Mouse (Mus musculus) MEL (cell line): Measurements from ENCODE around the gene Hectd4. TPM values are rescaled to one million over a fixed set of nuclear protein-coding genes. Genes with fewer than 3 reads are reported as not detected.

ENCODE experiments used
- DNase-seq: peaks from one replicate; pipeline ENCODE4 v3.0.0; 2011; ENCODE audit warnings: low read depth, low spot score
- H3K27ac ChIP-seq: 2 replicates; pipeline ENCODE4 v1.5.1; 2012; ENCODE audit warnings: low read depth, mild to moderate bottlenecking, control low read depth, low read length, moderate library complexity; ENCODE audit not compliant: control insufficient read depth
- H3K27me3 ChIP-seq, 2 experiments: fragments of 150-350 bp in 1 of 2; sonication (generic) in 1 of 2; 2 replicates each; pipeline ENCODE4 v1.6.1; 2012; ENCODE audit warnings: low read length in 2 of 2, mild to moderate bottlenecking in 2 of 2, improper control_type of control experiment in 1 of 2, moderate library complexity in 1 of 2; ENCODE audit not compliant: insufficient read depth in 2 of 2, control insufficient read depth in 1 of 2
- H3K36me3 ChIP-seq, 2 experiments: 2 replicates each; pipeline ENCODE4 v1.6.1; 2012 to 2014; ENCODE audit warnings: low read length in 2 of 2, improper control_type of control experiment in 1 of 2, inconsistent platforms in 1 of 2, mild to moderate bottlenecking in 1 of 2; ENCODE audit not compliant: insufficient read depth in 2 of 2, control insufficient read depth in 1 of 2
- H3K4me1 ChIP-seq, 2 experiments: fragments of 150-350 bp in 1 of 2; sonication (generic) in 1 of 2; 2 replicates each; pipeline ENCODE4 v1.6.1; 2012; ENCODE audit warnings: low read length in 2 of 2, improper control_type of control experiment in 1 of 2, mild to moderate bottlenecking in 1 of 2; ENCODE audit not compliant: insufficient read depth in 2 of 2, control insufficient read depth in 1 of 2
- H3K4me3 ChIP-seq, 2 experiments: fragments of 150-350 bp in 1 of 2; sonication (generic) in 1 of 2; 2 replicates each; pipeline ENCODE4 v1.5.1; 2012; ENCODE audit warnings: low read depth in 2 of 2, low read length in 2 of 2, mild to moderate bottlenecking in 2 of 2, moderate library complexity in 2 of 2, control low read depth in 1 of 2, improper control_type of control experiment in 1 of 2; ENCODE audit not compliant: control insufficient read depth in 1 of 2, insufficient read depth in 1 of 2
- H3K79me2 ChIP-seq: 2 replicates; pipeline ENCODE4 v1.6.1; 2012; ENCODE audit warnings: mild to moderate bottlenecking, low read length, moderate library complexity; ENCODE audit not compliant: control insufficient read depth, poor library complexity, insufficient read depth
- H3K9ac ChIP-seq: 2 replicates; pipeline ENCODE4 v1.6.1; 2012; ENCODE audit warnings: low read depth, mild to moderate bottlenecking, control low read depth, low read length, moderate library complexity; ENCODE audit not compliant: control insufficient read depth, poor library complexity, severe bottlenecking
- H3K9me3 ChIP-seq: fragments of 150-350 bp; sonication (generic); replicated peaks from 2 replicates; pipeline ENCODE4 v1.6.1; 2012; ENCODE audit warnings: mild to moderate bottlenecking, low read length, improper control_type of control experiment, moderate library complexity; ENCODE audit not compliant: insufficient read depth
- CHD1 ChIP-seq: IDR thresholded peaks from 2 replicates; pipeline ENCODE4 v1.6.1; 2012; ENCODE audit warnings: low read depth, mild to moderate bottlenecking, inconsistent platforms, low read length, improper control_type of control experiment
- CHD2 ChIP-seq: IDR thresholded peaks from 2 replicates; pipeline ENCODE4 v1.6.1; 2011; ENCODE audit warnings: low read length, improper control_type of control experiment
- CTCF ChIP-seq, 3 experiments: IDR thresholded peaks in 2 of 3; conservative IDR thresholded peaks in 1 of 3; 2 replicates each; pipeline ENCODE4 v1.5.1; 2011 to 2012; ENCODE audit warnings: low read length in 3 of 3, low read depth in 2 of 3, mild to moderate bottlenecking in 2 of 3, improper control_type of control experiment in 1 of 3, inconsistent platforms in 1 of 3, mixed read lengths in 1 of 3, moderate library complexity in 1 of 3; ENCODE audit not compliant: control insufficient read depth in 1 of 3, insufficient read depth in 1 of 3, poor library complexity in 1 of 3, severe bottlenecking in 1 of 3
- E2F4 ChIP-seq: IDR thresholded peaks from 2 replicates; pipeline ENCODE4 v1.6.1; 2011; ENCODE audit warnings: low read depth, low read length, improper control_type of control experiment, borderline replicate concordance
- ELF1 ChIP-seq: IDR thresholded peaks from 2 replicates; pipeline ENCODE4 v1.6.1; 2014; ENCODE audit warnings: low read depth, mild to moderate bottlenecking, inconsistent platforms, low read length, improper control_type of control experiment, moderate library complexity
- EP300 ChIP-seq, 2 experiments: IDR thresholded peaks; 2 replicates each; pipeline ENCODE4 v1.6.1; 2011; ENCODE audit warnings: improper control_type of control experiment in 2 of 2, low read length in 2 of 2, low read depth in 1 of 2, mild to moderate bottlenecking in 1 of 2
- ETS1 ChIP-seq: IDR thresholded peaks from 2 replicates; pipeline ENCODE4 v1.6.1; 2012; ENCODE audit warnings: low read depth, mild to moderate bottlenecking, inconsistent platforms, low read length, improper control_type of control experiment, moderate library complexity
- GABPA ChIP-seq: IDR thresholded peaks from 2 replicates; pipeline ENCODE4 v1.6.1; 2012; ENCODE audit warnings: low read depth, mild to moderate bottlenecking, inconsistent platforms, low read length, improper control_type of control experiment, moderate library complexity
- GATA1 ChIP-seq: IDR thresholded peaks from 2 replicates; pipeline ENCODE4 v1.6.1; 2011; ENCODE audit warnings: low read depth, low read length, improper control_type of control experiment
- HCFC1 ChIP-seq: IDR thresholded peaks from 2 replicates; pipeline ENCODE4 v1.6.1; 2012; ENCODE audit warnings: low read depth, mild to moderate bottlenecking, inconsistent platforms, low read length, improper control_type of control experiment, moderate library complexity
- JUND ChIP-seq: IDR thresholded peaks from 2 replicates; pipeline ENCODE4 v1.6.1; 2011; ENCODE audit warnings: low read depth, mild to moderate bottlenecking, improper control_type of control experiment, low read length
- KAT2A ChIP-seq: conservative IDR thresholded peaks from 2 replicates; pipeline ENCODE4 v1.6.1; 2012; ENCODE audit warnings: low read depth, low read length, improper control_type of control experiment, inconsistent platforms
- MAFK ChIP-seq: IDR thresholded peaks from 2 replicates; pipeline ENCODE4 v1.6.1; 2011; ENCODE audit warnings: low read depth, mild to moderate bottlenecking, low read length, improper control_type of control experiment, borderline replicate concordance
- MAZ ChIP-seq: IDR thresholded peaks from 2 replicates; pipeline ENCODE4 v1.6.1; 2012; ENCODE audit warnings: low read depth, mild to moderate bottlenecking, inconsistent platforms, low read length, improper control_type of control experiment
- MEF2A ChIP-seq: IDR thresholded peaks from 2 replicates; pipeline ENCODE4 v1.6.1; 2014; ENCODE audit warnings: low read depth, mild to moderate bottlenecking, inconsistent platforms, low read length, improper control_type of control experiment; ENCODE audit not compliant: poor library complexity, insufficient replicate concordance, severe bottlenecking; ENCODE audit errors: extremely low read depth
- MXI1 ChIP-seq: IDR thresholded peaks from 2 replicates; pipeline ENCODE4 v1.6.1; 2011; ENCODE audit warnings: mild to moderate bottlenecking, low read depth, low read length, improper control_type of control experiment
- MYB ChIP-seq: IDR thresholded peaks from 2 replicates; pipeline ENCODE4 v1.6.1; 2011; ENCODE audit warnings: mild to moderate bottlenecking, low read depth, low read length, improper control_type of control experiment
- MYC ChIP-seq: IDR thresholded peaks from 2 replicates; pipeline ENCODE4 v1.6.1; 2011; ENCODE audit warnings: low read depth, mild to moderate bottlenecking, low read length, improper control_type of control experiment, moderate library complexity
- NELFE ChIP-seq: IDR thresholded peaks from 2 replicates; pipeline ENCODE4 v1.6.1; 2011; ENCODE audit warnings: low read depth, low read length, improper control_type of control experiment
- NRF1 ChIP-seq: IDR thresholded peaks from 2 replicates; pipeline ENCODE4 v1.6.1; 2014; ENCODE audit warnings: low read depth, mild to moderate bottlenecking, inconsistent platforms, low read length, improper control_type of control experiment, moderate library complexity; ENCODE audit not compliant: poor library complexity, insufficient read depth, severe bottlenecking
- POLR2A ChIP-seq, 2 experiments: IDR thresholded peaks; 2 replicates each; pipeline ENCODE4 v1.6.1; 2011 to 2012; ENCODE audit warnings: low read length in 2 of 2, mild to moderate bottlenecking in 2 of 2, control low read depth in 1 of 2, improper control_type of control experiment in 1 of 2, low read depth in 1 of 2, moderate library complexity in 1 of 2; ENCODE audit not compliant: control insufficient read depth in 1 of 2, insufficient read depth in 1 of 2, poor library complexity in 1 of 2
- POLR2AphosphoS2 ChIP-seq: IDR thresholded peaks from 2 replicates; pipeline ENCODE4 v1.6.1; 2011; ENCODE audit warnings: low read length, improper control_type of control experiment
- POLR2AphosphoS5 ChIP-seq: IDR thresholded peaks from 2 replicates; pipeline ENCODE4 v1.6.1; 2012; ENCODE audit warnings: low read depth, borderline replicate concordance, mild to moderate bottlenecking, inconsistent platforms, low read length, moderate library complexity, mixed read lengths
- RAD21 ChIP-seq: IDR thresholded peaks from 2 replicates; pipeline ENCODE4 v1.6.1; 2011; ENCODE audit warnings: mild to moderate bottlenecking, low read depth, low read length, improper control_type of control experiment
- SIN3A ChIP-seq: IDR thresholded peaks from 2 replicates; pipeline ENCODE4 v1.6.1; 2012; ENCODE audit warnings: low read length, improper control_type of control experiment, inconsistent platforms
- SMC3 ChIP-seq: IDR thresholded peaks from 2 replicates; pipeline ENCODE4 v1.6.1; 2011; ENCODE audit warnings: low read depth, low read length, improper control_type of control experiment
- TAL1 ChIP-seq: IDR thresholded peaks from 2 replicates; pipeline ENCODE4 v1.6.1; 2012; ENCODE audit warnings: mild to moderate bottlenecking, inconsistent platforms, low read length, moderate library complexity, mixed read lengths
- TBP ChIP-seq: IDR thresholded peaks from 2 replicates; pipeline ENCODE4 v1.8.0; 2011; ENCODE audit warnings: low read depth, low read length, improper control_type of control experiment
- TCF12 ChIP-seq: IDR thresholded peaks from 2 replicates; pipeline ENCODE4 v1.6.1; 2014; ENCODE audit warnings: low read depth, mild to moderate bottlenecking, inconsistent platforms, low read length, improper control_type of control experiment, moderate library complexity
- UBTF ChIP-seq: IDR thresholded peaks from 2 replicates; pipeline ENCODE4 v1.6.1; 2012; ENCODE audit warnings: low read depth, mild to moderate bottlenecking, inconsistent platforms, low read length, improper control_type of control experiment, moderate library complexity, borderline replicate concordance; ENCODE audit not compliant: insufficient read depth
- USF1 ChIP-seq: IDR thresholded peaks from 2 replicates; pipeline ENCODE4 v1.6.1; 2014; ENCODE audit warnings: low read depth, mild to moderate bottlenecking, inconsistent platforms, low read length, improper control_type of control experiment, moderate library complexity
- USF2 ChIP-seq, 2 experiments: IDR thresholded peaks; 2 replicates each; pipeline ENCODE4 v1.6.1; 2011 to 2012; ENCODE audit warnings: improper control_type of control experiment in 2 of 2, low read length in 2 of 2, borderline replicate concordance in 1 of 2, inconsistent platforms in 1 of 2, low read depth in 1 of 2, mild to moderate bottlenecking in 1 of 2; ENCODE audit not compliant: insufficient read depth in 1 of 2
- ZC3H11A ChIP-seq: IDR thresholded peaks from 2 replicates; pipeline ENCODE4 v1.6.1; 2012; ENCODE audit warnings: low read depth, mild to moderate bottlenecking, inconsistent platforms, low read length, improper control_type of control experiment
- ZKSCAN1 ChIP-seq: IDR thresholded peaks from 2 replicates; pipeline ENCODE4 v1.6.1; 2012; ENCODE audit warnings: low read depth, mild to moderate bottlenecking, inconsistent platforms, low read length, improper control_type of control experiment, moderate library complexity
- ZMIZ1 ChIP-seq: IDR thresholded peaks from 2 replicates; pipeline ENCODE4 v1.6.1; 2012; ENCODE audit warnings: low read depth, mild to moderate bottlenecking, inconsistent platforms, low read length, improper control_type of control experiment, moderate library complexity
- ZNF384 ChIP-seq: IDR thresholded peaks from 2 replicates; pipeline ENCODE4 v1.6.1; 2012; ENCODE audit warnings: low read depth, mild to moderate bottlenecking, inconsistent platforms, low read length, improper control_type of control experiment
- polyA plus RNA-seq, 2 experiments: library from polyadenylated mRNA; stranded (reverse) in 1 of 2; unstranded in 1 of 2; fragments of >175 nt in 1 of 2; fragments of >200 nt in 1 of 2; gene quantifications; 2 replicates each; pipeline versions ENCODE4 v1.2.1 to v1.2.4; 2012; ENCODE audit warnings: low replicate concordance in 2 of 2, low read depth in 1 of 2; ENCODE audit not compliant: insufficient read length in 2 of 2, insufficient read depth in 1 of 2, missing spikeins in 1 of 2
- total RNA-seq: library from RNA; depleted of rRNA; stranded (reverse); fragments of 300-350 nt; gene quantifications from 2 replicates; pipeline ENCODE4 v1.2.3, GENCODE M21; 2012

The Hectd4 gene
- total and polyA plus RNA-seq, 3 experiments = 7.0 to 10.8 TPM; not detected in 1

- H3K79me2 ChIP-seq = peaks cover 5% of the 10 kb centered on the region
- peak overlapping the region; percentile 64 to 67 for H3K4me3 ChIP-seq
- peak overlapping the region; percentile 58 for H3K9ac ChIP-seq
- no peaks in the 10 kb centered on the region for H3K9me3 ChIP-seq
- no peaks in the 10 kb centered on the region for H3K27me3 ChIP-seq
- DNase-seq = peak; percentile 84
- peak overlapping the region; percentile 54 for H3K27ac ChIP-seq
- H3K4me1 ChIP-seq = peaks cover 2 to 3% of the 10 kb centered on the region in 2 experiments; a peak in 2 of 4 replicates
- H3K36me3 ChIP-seq = peaks cover 2 to 3% of the 10 kb centered on the region in 2 experiments; a peak in 2 of 4 replicates
- peak; percentile 94 for TF ChIP-seq MAFK
- no peak for TF ChIP-seq ZKSCAN1
- TF ChIP-seq RAD21 = peak; percentile 94
- TF ChIP-seq TAL1 = no peak
- 0 out of 2 replicates have a peak, but pooled peaks have one; percentile 37 for TF ChIP-seq HCFC1
- TF ChIP-seq USF1 = peak; percentile 33; the same call in 1 of the 2 replicates
- no peak for TF ChIP-seq EP300 (IDR thresholded peaks at IDR 0.05; ENCODE audit: low read depth in 1 of 2, low read length in 2 of 2)
- TF ChIP-seq ZNF384 = peak; percentile 73; the same call in 1 of the 2 replicates
- TF ChIP-seq CHD1 = no peak
- TF ChIP-seq POLR2A (IDR thresholded peaks at IDR 0.05; ENCODE audit: control insufficient read depth in 1 of 2, insufficient read depth in 1 of 2, low read depth in 1 of 2, low read length in 2 of 2, poor library complexity in 1 of 2) = no peak
- no peak for TF ChIP-seq ZMIZ1
- TF ChIP-seq MXI1 = peak; percentile 72
- TF ChIP-seq ELF1 = peak; percentile 58; the same call in 1 of the 2 replicates
- TF ChIP-seq SMC3 = peak; percentile 87
- TF ChIP-seq NELFE = no peak
- no peak for TF ChIP-seq POLR2AphosphoS2
- peak; percentile 98 for TF ChIP-seq TBP
- no peak for TF ChIP-seq USF2 (IDR thresholded peaks at IDR 0.05; ENCODE audit: borderline replicate concordance in 1 of 2, insufficient read depth in 1 of 2, low read depth in 1 of 2, low read length in 2 of 2)
- no peak for TF ChIP-seq TCF12
- TF ChIP-seq GATA1 = no peak
- no peak for TF ChIP-seq MEF2A
- no peak for TF ChIP-seq MAZ
- TF ChIP-seq UBTF = no peak
- no peak for TF ChIP-seq POLR2AphosphoS5
- TF ChIP-seq JUND = no peak
- no peak for TF ChIP-seq MYB
- TF ChIP-seq ZC3H11A = peak; percentile 93
- TF ChIP-seq GABPA = no peak
- TF ChIP-seq MYC = no peak
- no peak for TF ChIP-seq CHD2
- TF ChIP-seq E2F4 = no peak
- peak; percentile 44; the same call in 1 of the 2 replicates for TF ChIP-seq KAT2A
- TF ChIP-seq CTCF (IDR thresholded peaks at IDR 0.05 in 2 of 3, conservative IDR thresholded peaks at IDR 0.05 in 1 of 3; ENCODE audit: control insufficient read depth in 1 of 3, insufficient read depth in 1 of 3, low read depth in 2 of 3, low read length in 3 of 3, poor library complexity in 1 of 3, severe bottlenecking in 1 of 3) = peak; percentile 90 to 94 (median 92)
- no peak for TF ChIP-seq NRF1
- TF ChIP-seq ETS1 = no peak
- TF ChIP-seq SIN3A = peak; percentile 66; the same call in 1 of the 2 replicates
Observed at GRCm38 (mm10) chr5:121215380-121216125, 4.5 kb upstream of the Hectd4 start.
